Mouse (Mus musculus) right cerebral cortex, postnatal 14 days (tissue): ENCODE measurements around the gene Zfp60.
"Not testable (repeated sequence)": the region's sequence is repeated elsewhere in the genome, so short reads cannot be mapped to it uniquely, and the experiment has no call there.

Experiments used
- DNase-seq: peaks from one replicate; pipeline ENCODE4 v3.0.0; 2022

Zfp60 gene

DNA sequence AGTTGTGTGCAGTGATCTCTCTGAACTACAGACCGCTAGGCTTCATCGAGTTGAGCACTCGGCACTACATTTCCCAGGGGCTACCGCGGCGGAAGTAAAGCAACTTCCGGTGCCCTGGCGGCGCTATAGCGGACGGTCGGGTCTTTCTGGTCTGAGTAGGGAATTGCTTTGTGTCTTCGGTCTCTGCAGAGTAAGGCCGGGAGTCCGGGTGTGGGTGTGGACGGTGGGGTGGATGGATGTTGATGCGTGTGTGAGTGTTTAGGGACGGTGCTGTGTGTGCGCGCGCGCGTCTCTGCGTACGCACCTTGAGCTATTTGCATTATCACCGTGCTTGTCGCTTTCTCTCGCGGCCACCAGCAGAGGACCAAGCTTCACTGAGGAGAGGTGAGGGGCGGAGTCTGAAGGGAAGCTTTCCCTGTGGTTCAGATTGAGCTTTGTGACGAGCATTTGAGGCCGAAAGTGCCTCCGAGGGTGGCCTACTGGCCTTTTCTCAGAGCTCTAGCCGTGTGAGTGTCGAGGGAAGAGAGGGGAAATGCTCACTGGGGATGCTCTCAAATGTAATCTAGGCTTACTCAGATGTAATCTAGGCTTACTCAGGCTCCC is at the start of gene Zfp60:
Gene Zfp60 (plus strand): TSS at position 109 of the 603 bp plus-strand sequence.
- DNase-seq: peak; percentile 86

DNA sequence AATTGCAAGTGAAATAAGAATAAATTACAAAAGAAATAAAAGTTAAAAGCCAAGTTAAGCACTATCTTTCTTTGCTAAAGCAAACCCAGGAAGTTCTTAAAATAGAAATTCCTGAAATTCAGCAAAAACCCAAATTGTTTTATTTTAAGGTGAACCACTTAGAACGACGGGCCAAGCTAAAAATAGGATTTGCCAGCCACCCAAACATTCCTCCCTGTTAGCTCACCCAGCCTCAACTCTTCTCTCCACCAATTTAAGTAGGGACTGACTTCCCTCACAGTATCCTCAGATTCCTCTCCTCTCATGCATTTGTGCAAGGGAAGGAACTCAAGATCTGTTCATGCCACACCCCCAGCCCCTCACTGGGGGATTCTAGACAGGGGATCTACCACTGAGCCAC is 48.0 kb upstream of the Zfp60 start:
- DNase-seq: no peak

- DNase-seq: no peak
These were observed 46.0 kb upstream of the Zfp60 start for GRCm38 (mm10) chr7:27685220-27685619.

DNA sequence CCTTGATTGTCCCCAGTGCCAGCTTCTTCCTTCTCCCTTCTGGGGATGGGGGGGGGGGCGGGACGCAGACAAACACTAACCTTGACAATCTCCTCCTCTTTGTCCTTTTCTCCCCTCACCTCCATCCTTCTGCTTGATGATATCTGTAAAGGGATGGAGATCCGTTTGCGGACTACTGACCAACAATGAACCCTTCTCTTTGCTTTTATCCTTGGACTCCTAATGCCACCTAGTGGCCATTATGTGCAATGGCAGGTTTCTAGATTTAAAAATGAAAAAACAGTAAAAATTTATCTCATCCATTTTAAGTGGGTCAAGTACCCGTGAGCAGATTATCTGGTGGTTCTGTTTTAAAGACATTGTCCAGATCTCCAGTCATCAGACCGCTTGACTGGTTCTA is 45.5 kb upstream of the Zfp60 start:
- DNase-seq: no peak

DNA sequence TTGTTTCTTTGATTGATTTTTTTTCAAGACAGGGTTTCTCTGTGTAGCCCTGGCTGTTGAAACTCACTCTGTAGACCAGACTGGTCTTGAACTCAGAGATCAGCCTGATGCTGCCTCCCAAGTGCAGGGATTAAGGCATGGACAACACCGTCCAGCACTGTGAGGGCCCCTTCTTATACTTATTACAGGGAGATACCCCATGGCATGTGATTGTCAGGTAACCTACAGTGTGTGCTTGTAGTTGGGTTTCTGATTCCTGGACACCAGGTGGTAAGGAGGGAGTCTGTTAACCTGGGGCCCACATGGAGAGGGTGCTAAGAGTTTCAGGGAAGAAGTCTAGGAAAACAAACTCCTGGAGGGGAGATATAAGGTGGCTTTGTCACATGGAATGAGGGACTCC is 44.1 kb upstream of the Zfp60 start:
- DNase-seq: no peak

GRCm38 (mm10) chr7:27687836-27688235 is 43.4 kb upstream of the Zfp60 start:
- DNase-seq: no peak

- no peak for DNase-seq
These were observed 42.9 kb upstream of the Zfp60 start for GRCm38 (mm10) chr7:27688246-27688788.

DNA sequence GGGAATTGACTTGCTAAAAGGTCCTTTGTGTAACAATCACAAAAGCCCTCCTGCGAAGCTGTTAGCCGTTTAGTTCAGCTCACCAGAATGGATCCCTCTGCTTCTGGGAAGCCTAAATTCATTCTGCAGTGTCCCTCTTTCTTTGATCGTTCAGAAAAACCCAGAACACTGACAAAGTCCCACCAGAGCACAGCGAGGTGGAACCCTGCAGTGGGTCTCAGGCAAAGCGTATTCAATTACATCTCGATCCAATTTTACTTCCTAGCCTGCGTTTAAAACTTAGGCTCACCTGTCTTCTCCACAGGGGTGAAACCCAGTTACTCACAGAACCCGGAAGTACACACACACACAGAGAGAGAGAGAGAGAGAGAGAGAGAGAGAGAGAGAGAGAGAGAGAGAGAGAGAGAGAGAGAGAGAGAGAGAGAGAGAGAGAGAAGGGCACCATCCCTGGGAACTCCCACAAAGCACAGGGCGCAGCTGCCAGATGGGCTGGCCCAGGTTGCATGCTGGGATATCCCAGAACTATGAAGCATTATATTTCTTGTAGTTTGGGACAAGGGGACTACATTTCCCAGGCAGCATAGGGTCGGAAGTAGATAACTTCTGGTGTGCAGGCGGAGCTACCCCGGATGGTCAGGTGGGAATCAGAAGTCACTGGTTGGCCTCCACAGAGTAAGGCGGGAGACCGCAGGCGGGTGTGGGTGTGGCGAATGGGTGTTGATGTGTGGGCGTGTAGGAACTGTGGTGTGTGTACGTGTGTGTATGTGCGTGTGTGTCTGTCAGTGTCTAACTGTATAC is 42.2 kb upstream of the Zfp60 start, which contains the start of gene Zfp607b:
Gene Zfp607b (plus strand): TSS at position 526 of the 798 bp plus-strand sequence.
- DNase-seq: peak; percentile 80

- no peak for DNase-seq
These were observed 40.1 kb upstream of the Zfp60 start for GRCm38 (mm10) chr7:27691076-27691475.

DNA sequence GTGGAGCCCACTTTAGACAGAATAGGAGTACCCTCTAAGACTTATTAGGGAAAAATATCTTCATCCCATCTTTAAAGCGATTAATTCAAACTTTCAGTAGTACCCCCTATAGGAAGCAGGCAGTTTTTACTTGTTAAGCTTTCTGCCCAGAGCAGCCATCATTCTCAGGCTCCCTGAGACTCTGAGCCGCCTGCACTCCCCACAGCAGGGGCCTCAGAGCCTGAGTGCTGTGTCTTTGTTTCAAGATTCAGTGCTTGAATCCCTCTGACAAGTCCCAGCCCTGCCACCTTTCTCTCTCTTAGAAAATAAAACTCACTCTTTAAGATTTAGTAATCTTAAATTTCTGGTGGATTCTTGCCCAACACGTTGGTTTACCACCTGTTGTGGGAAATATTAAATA is 34.5 kb upstream of the Zfp60 start:
- DNase-seq: no peak

- no peak for DNase-seq
These were observed 20.8 kb upstream of the Zfp60 start for GRCm38 (mm10) chr7:27710402-27710801.

GRCm38 (mm10) chr7:27721951-27722350 is 9.2 kb upstream of the Zfp60 start:
- DNase-seq: no peak

- peak; percentile 34 for DNase-seq
These were observed 5.3 kb upstream of the Zfp60 start for GRCm38 (mm10) chr7:27725566-27726538.

DNA sequence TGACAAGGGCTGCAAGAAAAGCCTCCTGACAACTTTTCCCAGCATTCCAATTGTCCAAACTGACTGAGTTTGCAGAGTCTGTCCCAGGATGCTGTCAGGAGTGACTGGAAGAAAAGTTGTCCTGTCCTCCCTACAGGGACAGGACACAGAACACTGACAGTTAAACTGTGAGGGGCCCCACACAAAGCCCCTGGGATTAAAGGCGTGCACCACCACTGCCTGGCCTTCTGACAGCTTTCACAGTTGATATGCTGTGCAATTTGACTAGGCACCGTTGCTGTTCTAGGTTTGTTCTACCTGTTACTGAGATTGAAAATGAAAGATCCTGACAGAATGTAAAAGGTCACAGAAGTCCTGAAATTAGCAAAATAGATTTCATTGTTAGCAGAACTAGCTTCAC is 3.7 kb upstream of the Zfp60 start:
- DNase-seq: no peak

DNA sequence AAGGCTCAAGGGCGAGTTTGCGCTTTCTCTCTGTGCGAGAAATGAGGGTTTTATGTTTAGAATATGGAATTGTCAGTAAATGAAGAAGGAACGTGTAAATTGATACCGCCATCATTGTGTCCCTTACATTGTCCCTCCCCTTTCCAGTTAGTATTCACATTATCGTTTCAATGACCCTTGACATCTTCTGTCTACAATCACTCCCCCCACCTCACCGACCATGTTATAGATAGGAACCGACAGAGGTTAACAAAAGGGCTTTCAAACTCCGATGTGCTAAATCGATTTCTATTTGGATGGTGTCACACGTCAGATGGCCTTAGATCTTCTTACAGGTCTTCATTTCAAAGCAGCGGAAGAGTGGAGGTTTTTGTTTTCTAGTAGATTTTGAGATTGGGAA is 757 bp downstream of the Zfp60 start:
- DNase-seq: no peak

DNA sequence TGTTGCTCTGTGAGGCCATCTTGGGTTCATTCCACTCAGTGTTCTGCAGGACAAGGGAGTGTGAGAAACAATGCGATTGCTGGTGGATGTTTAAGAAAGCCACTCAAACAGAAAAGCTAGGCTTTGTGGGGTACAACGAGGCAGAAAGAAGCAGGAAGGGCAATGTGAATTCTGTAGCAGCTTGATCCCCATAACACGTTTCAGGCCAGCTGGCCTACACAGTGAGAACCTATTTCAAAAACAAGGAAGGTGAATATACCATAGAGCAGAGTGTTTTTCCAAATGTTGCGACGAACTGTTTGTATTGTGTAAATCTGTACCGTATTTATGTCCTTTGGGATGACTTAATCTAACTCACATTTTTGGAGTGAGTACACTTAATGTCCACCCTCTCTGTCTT is 1.3 kb downstream of the Zfp60 start:
- DNase-seq: no peak

DNA sequence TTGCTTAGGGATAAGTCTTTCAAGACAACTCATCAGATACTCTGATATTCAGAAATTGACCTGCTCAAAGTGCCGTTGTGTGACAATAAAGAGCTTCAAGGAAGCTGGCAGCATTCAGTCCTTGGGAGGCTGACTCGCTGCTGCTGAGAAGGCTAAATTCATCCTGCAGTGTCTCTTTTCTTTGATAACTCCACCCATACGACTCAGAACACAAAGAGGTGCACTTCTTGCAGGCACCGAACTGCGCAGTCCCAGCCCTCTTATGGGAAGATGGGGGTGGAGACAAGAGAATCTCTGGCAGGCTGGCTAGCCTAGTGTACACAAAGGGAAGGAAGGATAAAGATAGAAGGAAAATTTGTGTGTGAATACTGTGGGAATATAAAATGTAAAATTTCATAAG is 4.3 kb downstream of the Zfp60 start:
- DNase-seq: no peak

- DNase-seq: peak; percentile 15
These were observed 25.3 kb downstream of the Zfp60 start for GRCm38 (mm10) chr7:27756351-27757047.

- no peak for DNase-seq
These were observed 25.8 kb downstream of the Zfp60 start for GRCm38 (mm10) chr7:27757048-27757375.

DNA sequence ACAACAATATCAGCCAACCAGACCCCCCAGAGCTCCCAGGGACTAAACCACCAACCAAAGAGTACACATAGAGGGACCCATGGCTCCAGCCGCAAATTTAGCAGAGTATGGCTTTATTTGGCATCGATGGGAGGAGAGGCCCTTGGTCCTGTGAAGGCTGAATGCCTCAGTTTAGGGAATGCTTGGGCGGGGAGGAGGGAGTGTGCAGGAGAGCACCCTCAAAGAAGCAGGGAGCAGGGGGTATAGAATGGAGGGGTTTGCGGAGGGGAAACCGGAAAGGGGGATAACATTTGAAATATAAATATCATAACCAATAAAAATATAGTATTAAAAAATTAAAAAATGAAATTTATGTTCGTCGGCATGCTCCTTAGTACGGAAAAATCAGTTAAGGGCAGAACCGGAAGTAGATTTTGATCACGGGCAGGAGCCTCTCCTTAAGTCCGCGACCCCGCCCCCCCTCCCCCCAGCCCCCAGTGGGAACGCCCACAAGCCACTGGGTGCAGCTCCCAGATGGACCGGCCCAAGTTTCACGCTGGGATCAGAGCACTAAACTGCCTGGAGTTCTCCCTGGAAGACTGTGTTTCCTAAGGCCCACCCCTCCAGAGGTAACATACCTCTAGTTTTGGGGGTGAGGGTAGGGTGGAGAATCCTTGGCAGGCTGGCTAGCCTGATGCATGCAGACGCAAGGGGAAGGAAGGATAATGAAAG is 34.1 kb downstream of the Zfp60 start:
- DNase-seq: no peak

- no peak for DNase-seq
These were observed 58.1 kb downstream of the Zfp60 start for GRCm38 (mm10) chr7:27789306-27789705.

GRCm38 (mm10) chr7:27793865-27794264 is 62.7 kb downstream of the Zfp60 start:
- DNase-seq: not testable (repeated sequence)
